Mouse (Mus musculus): ENCODE measurements around the gene Ggact. TPM values are rescaled to one million over a fixed set of nuclear protein-coding genes. Genes with fewer than 3 reads are reported as not detected.

The Ggact gene
- polyA plus RNA-seq, 1 experiment from 2014 or later: 18.6 TPM

GRCm38 (mm10) chr14:122865462-122866129 lies 48.0 kb downstream of the Ggact start:
- no peak overlapping the region for H3K9ac ChIP-seq (ENCODE audit: low read depth, low read length)
- no peak overlapping the region for H3K27ac ChIP-seq (ENCODE audit: low read length)
- H3K27me3 ChIP-seq (ENCODE audit: control insufficient read depth, insufficient read depth, low read depth, low read length): no peaks in the 10 kb centered on the region
- H3K4me2 ChIP-seq (ENCODE audit: low read depth, low read length): no peak overlapping the region
- no peaks in the 10 kb centered on the region for H3K9me3 ChIP-seq (replicated peaks; ENCODE audit: control insufficient read depth, low read length)
- no peaks in the 10 kb centered on the region for H3K4me1 ChIP-seq (ENCODE audit: control insufficient read depth, low read depth, low read length)
- no peak for ATAC-seq (ENCODE audit: low read depth)
- no peak overlapping the region for H3K4me3 ChIP-seq (ENCODE audit: low read depth, low read length)
- 23% methylated on average over 4 of the region's 4 CpGs for WGBS (ENCODE audit: insufficient replicate concordance)
- no peaks in the 10 kb centered on the region for H3K36me3 ChIP-seq (ENCODE audit: control insufficient read depth, insufficient read depth)

GRCm38 (mm10) chr14:122862623-122863022 lies 50.9 kb downstream of the Ggact start:
- H3K9ac ChIP-seq (ENCODE audit: low read depth, low read length): no peak overlapping the region
- H3K4me1 ChIP-seq (ENCODE audit: control insufficient read depth, low read depth, low read length): no peaks in the 10 kb centered on the region
- H3K27ac ChIP-seq (ENCODE audit: low read length): no peak overlapping the region
- H3K9me3 ChIP-seq (replicated peaks; ENCODE audit: control insufficient read depth, low read length): no peaks in the 10 kb centered on the region
- no peak for ATAC-seq (ENCODE audit: low read depth)
- H3K27me3 ChIP-seq (ENCODE audit: control insufficient read depth, insufficient read depth, low read depth, low read length): no peaks in the 10 kb centered on the region
- no peaks in the 10 kb centered on the region for H3K36me3 ChIP-seq (ENCODE audit: control insufficient read depth, insufficient read depth)
- H3K4me2 ChIP-seq (ENCODE audit: low read depth, low read length): no peak overlapping the region
- WGBS (ENCODE audit: insufficient replicate concordance): 59% methylated on average over 4 of the region's 4 CpGs
- no peak overlapping the region for H3K4me3 ChIP-seq (ENCODE audit: low read depth, low read length)

GRCm38 (mm10) chr14:122859792-122860191 lies 53.8 kb downstream of the Ggact start:
- H3K9ac ChIP-seq (ENCODE audit: low read depth, low read length): no peak overlapping the region
- no peaks in the 10 kb centered on the region for H3K9me3 ChIP-seq (replicated peaks; ENCODE audit: control insufficient read depth, low read length)
- no peak overlapping the region for H3K27ac ChIP-seq (ENCODE audit: low read length)
- no peaks in the 10 kb centered on the region for H3K27me3 ChIP-seq (ENCODE audit: control insufficient read depth, insufficient read depth, low read depth, low read length)
- no peaks in the 10 kb centered on the region for H3K4me1 ChIP-seq (ENCODE audit: control insufficient read depth, low read depth, low read length)
- no peak overlapping the region for H3K4me3 ChIP-seq (ENCODE audit: low read depth, low read length)
- WGBS (ENCODE audit: insufficient replicate concordance): 63% methylated on average over 1 of the region's 1 CpGs
- no peak for ATAC-seq (ENCODE audit: low read depth)
- H3K36me3 ChIP-seq (ENCODE audit: control insufficient read depth, insufficient read depth): no peaks in the 10 kb centered on the region
- H3K4me2 ChIP-seq (ENCODE audit: low read depth, low read length): no peak overlapping the region

DNA sequence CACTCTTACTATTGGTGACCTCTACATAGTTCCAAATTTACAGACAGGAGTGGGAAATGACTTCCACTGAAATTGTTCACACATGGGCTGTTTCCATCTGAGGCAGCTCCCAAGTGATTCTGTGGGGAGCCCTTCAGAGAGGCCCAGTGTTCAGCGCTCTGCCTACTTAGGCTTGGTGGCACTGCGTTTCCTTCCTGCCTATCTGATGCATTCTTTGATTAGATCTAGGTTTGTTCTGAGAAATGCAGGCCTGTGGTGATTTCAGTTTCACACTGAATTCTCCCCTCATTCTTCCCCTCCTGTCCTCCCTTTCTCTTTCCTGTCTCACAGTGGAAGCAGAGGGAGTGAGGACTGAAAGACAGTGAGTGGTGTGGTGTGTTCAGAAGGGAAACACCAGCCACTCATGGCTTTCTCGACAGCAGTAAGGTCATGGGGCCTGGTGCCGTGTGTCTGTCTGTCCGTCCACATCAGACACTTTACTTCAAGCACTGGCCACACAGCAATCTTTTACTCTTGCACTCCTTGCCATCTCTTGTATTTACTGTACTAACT lies 61.0 kb downstream of the Ggact start:
- no peaks in the 10 kb centered on the region for H3K27me3 ChIP-seq (ENCODE audit: control insufficient read depth, insufficient read depth, low read depth, low read length)
- no peak overlapping the region for H3K27ac ChIP-seq (ENCODE audit: low read length)
- H3K36me3 ChIP-seq (ENCODE audit: control insufficient read depth, insufficient read depth): no peaks in the 10 kb centered on the region
- no peak for ATAC-seq (ENCODE audit: low read depth)
- H3K4me2 ChIP-seq (ENCODE audit: low read depth, low read length): no peak overlapping the region
- no peak overlapping the region for H3K9ac ChIP-seq (ENCODE audit: low read depth, low read length)
- WGBS (ENCODE audit: insufficient replicate concordance): 27% methylated on average over 5 of the region's 5 CpGs
- no peaks in the 10 kb centered on the region for H3K9me3 ChIP-seq (replicated peaks; ENCODE audit: control insufficient read depth, low read length)
- no peaks in the 10 kb centered on the region for H3K4me1 ChIP-seq (ENCODE audit: control insufficient read depth, low read depth, low read length)
- no peak overlapping the region for H3K4me3 ChIP-seq (ENCODE audit: low read depth, low read length)

DNA sequence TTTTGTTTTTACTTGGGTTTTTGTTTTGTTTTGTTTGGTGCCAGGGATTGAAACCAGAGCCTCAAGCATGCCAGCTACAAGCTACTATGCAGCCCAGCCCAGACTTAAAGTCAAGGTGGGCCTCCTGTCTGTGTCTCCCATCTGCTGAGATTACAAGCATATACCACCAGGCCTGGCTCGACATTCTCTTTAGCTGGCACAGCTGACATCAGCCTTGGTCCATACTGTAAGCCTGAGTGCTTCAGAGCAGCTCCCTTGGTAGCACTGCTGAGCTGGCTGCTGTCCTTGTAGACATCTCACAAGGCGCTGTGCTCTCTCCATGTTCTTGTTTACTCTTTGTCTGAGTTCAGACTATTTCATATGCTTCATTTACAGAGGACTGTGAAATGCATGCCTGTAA lies 76.5 kb downstream of the Ggact start:
- no peaks in the 10 kb centered on the region for H3K9me3 ChIP-seq (replicated peaks; ENCODE audit: control insufficient read depth, low read length)

DNA sequence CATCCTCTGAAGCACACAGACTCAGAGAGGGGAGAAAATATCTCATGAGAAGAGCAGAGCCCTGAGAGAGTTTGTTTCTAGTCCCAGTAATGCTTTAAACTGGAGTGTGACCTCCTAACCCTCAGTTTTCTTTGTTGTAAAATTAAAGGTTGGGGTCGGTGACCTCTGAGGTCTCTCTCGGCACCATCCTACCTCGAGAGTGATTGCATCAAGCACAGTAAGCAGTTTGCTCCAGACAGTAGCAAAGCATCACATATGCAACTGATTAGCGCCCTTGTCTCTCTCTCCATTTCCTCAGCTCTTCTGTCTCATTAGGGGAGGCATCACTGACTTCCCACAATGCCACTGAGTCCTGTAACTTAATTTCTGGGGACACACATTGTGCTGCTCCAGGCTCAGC lies 77.3 kb downstream of the Ggact start:
- ATAC-seq (ENCODE audit: low read depth): no peak
- WGBS (ENCODE audit: insufficient replicate concordance): 48% methylated on average over 4 of the region's 4 CpGs
- no peak overlapping the region for H3K9ac ChIP-seq (ENCODE audit: low read depth, low read length)
- H3K36me3 ChIP-seq (ENCODE audit: control insufficient read depth, insufficient read depth): no peaks in the 10 kb centered on the region
- no peak overlapping the region for H3K4me3 ChIP-seq (ENCODE audit: low read depth, low read length)
- H3K27ac ChIP-seq (ENCODE audit: low read length): no peak overlapping the region
- H3K9me3 ChIP-seq (replicated peaks; ENCODE audit: control insufficient read depth, low read length): no peaks in the 10 kb centered on the region
- H3K4me1 ChIP-seq (ENCODE audit: control insufficient read depth, low read depth, low read length): no peaks in the 10 kb centered on the region
- H3K27me3 ChIP-seq (ENCODE audit: control insufficient read depth, insufficient read depth, low read depth, low read length): no peaks in the 10 kb centered on the region
- H3K4me2 ChIP-seq (ENCODE audit: low read depth, low read length): no peak overlapping the region

More for the DNA sequence above, 76.5 kb downstream of the Ggact start:
- WGBS (ENCODE audit: insufficient replicate concordance): 62% methylated on average over 2 of the region's 2 CpGs
- Histone ChIP-seq H3K4me1 (ENCODE audit: control insufficient read depth, low read depth, low read length) (no peaks in the 10 kb centered on the region), H3K27me3 (ENCODE audit: control insufficient read depth, insufficient read depth, low read depth, low read length) (no peaks in the 10 kb centered on the region), H3K36me3 (ENCODE audit: control insufficient read depth, insufficient read depth) (no peaks in the 10 kb centered on the region), H3K4me3 (ENCODE audit: low read depth, low read length) (no peak overlapping the region), H3K9ac (ENCODE audit: low read depth, low read length) (no peak overlapping the region), H3K4me2 (ENCODE audit: low read depth, low read length) (no peak overlapping the region), H3K27ac (ENCODE audit: low read length) (no peak overlapping the region)
- ATAC-seq (ENCODE audit: low read depth): no peak

- H3K4me3 ChIP-seq (ENCODE audit: low read depth, low read length): no peak overlapping the region
- H3K4me2 ChIP-seq (ENCODE audit: low read depth, low read length): no peak overlapping the region
- no peak overlapping the region for H3K9ac ChIP-seq (ENCODE audit: low read depth, low read length)
- H3K9me3 ChIP-seq (replicated peaks; ENCODE audit: control insufficient read depth, low read length): no peaks in the 10 kb centered on the region
- no peak for ATAC-seq (ENCODE audit: low read depth)
- H3K4me1 ChIP-seq (ENCODE audit: control insufficient read depth, low read depth, low read length): no peaks in the 10 kb centered on the region
- H3K36me3 ChIP-seq (ENCODE audit: control insufficient read depth, insufficient read depth): no peaks in the 10 kb centered on the region
- no peaks in the 10 kb centered on the region for H3K27me3 ChIP-seq (ENCODE audit: control insufficient read depth, insufficient read depth, low read depth, low read length)
- WGBS (ENCODE audit: insufficient replicate concordance): 53% methylated on average over 7 of the region's 7 CpGs
- no peak overlapping the region for H3K27ac ChIP-seq (ENCODE audit: low read length)
Observed at GRCm38 (mm10) chr14:122835487-122836190, 77.9 kb downstream of the Ggact start.

- H3K4me1 ChIP-seq (ENCODE audit: control insufficient read depth, low read depth, low read length): no peaks in the 10 kb centered on the region
- H3K4me3 ChIP-seq (ENCODE audit: low read depth, low read length): no peak overlapping the region
- no peaks in the 10 kb centered on the region for H3K36me3 ChIP-seq (ENCODE audit: control insufficient read depth, insufficient read depth)
- no peak overlapping the region for H3K9ac ChIP-seq (ENCODE audit: low read depth, low read length)
- no peaks in the 10 kb centered on the region for H3K9me3 ChIP-seq (replicated peaks; ENCODE audit: control insufficient read depth, low read length)
- no peak for ATAC-seq (ENCODE audit: low read depth)
- no peaks in the 10 kb centered on the region for H3K27me3 ChIP-seq (ENCODE audit: control insufficient read depth, insufficient read depth, low read depth, low read length)
- H3K27ac ChIP-seq (ENCODE audit: low read length): no peak overlapping the region
- 67% methylated on average over 1 of the region's 1 CpGs for WGBS (ENCODE audit: insufficient replicate concordance)
- no peak overlapping the region for H3K4me2 ChIP-seq (ENCODE audit: low read depth, low read length)
Observed at GRCm38 (mm10) chr14:122834753-122835152, 78.8 kb downstream of the Ggact start.

DNA sequence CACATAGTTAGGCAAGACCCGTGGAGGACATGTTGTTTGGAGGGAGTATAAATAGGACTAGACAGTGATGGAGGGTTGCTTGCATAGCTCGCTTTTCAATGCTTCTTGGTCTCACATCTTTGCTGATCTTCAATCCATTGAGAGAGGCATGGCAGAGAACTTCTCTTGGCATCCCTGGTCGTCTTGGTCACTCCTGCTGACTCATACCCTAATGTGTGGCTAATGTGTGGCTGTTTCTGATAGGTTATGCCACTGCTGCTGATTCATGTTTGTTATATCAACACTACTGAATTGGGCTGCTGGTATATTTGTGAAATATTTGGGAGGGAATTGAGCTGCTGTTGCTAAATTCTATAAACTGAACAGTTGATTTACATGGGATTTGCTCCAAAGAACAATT lies 79.9 kb downstream of the Ggact start:
- Histone ChIP-seq H3K4me1 (ENCODE audit: control insufficient read depth, low read depth, low read length) (no peaks in the 10 kb centered on the region), H3K9ac (ENCODE audit: low read depth, low read length) (no peak overlapping the region), H3K9me3 (replicated peaks; ENCODE audit: control insufficient read depth, low read length) (no peaks in the 10 kb centered on the region), H3K27ac (ENCODE audit: low read length) (no peak overlapping the region), H3K27me3 (ENCODE audit: control insufficient read depth, insufficient read depth, low read depth, low read length) (no peaks in the 10 kb centered on the region), H3K36me3 (ENCODE audit: control insufficient read depth, insufficient read depth) (no peaks in the 10 kb centered on the region), H3K4me2 (ENCODE audit: low read depth, low read length) (no peak overlapping the region), H3K4me3 (ENCODE audit: low read depth, low read length) (no peak overlapping the region)
- 68% methylated on average over 3 of the region's 3 CpGs for WGBS (ENCODE audit: insufficient replicate concordance)
- ATAC-seq (ENCODE audit: low read depth): no peak

Data from liver, embryonic 16.5 days (tissue).